Mouse (Mus musculus): ENCODE measurements around the gene Ajap1.

DNA sequence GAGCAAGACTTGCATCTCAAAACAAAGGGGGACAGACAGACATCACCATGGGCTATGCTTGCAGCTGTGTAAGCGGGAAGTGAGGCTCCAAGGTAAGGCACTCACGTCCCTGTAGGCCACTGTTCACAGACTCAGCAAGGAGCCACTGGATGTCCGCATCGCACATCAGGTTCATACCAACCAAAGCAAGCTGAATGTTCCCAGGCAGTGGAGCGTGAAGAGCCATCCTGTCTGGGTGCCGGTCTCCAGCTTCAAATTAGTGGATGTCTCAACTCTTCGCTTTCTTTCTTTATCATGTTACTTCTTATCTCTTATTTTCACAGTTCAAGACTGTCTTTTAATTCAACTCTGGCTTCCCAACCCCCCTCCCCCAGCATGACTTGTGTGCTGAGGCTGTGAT lies 101.2 kb downstream of the Ajap1 start:
- TF ChIP-seq CTCF (IDR thresholded peaks at IDR 0.05; ENCODE audit: low read depth, low read length) (no peak), POLR2A (IDR thresholded peaks at IDR 0.05; ENCODE audit: extremely low read depth, insufficient read depth, low read length) (no peak)
